Mouse (Mus musculus) heart, postnatal 36 days (tissue): ENCODE data around the gene Parvb. TPM values are rescaled to one million over a fixed set of nuclear protein-coding genes. Genes with fewer than 3 reads are reported as not detected.
A peak's percentile ranks its signal among the peaks of the same experiment; 100 is the strongest.

Experiments
- DNase-seq, 2 experiments: peaks; one replicate each; pipeline ENCODE4 v3.0.0; 2021 to 2022
- intact Hi-C: fragments of 180-260 bp; cut with DNase I; formaldehyde crosslinking; loops from one replicate; pipeline ENCODE4 v1.15.1; 2025
- total RNA-seq, 2 experiments: library from RNA; stranded (reverse); gene quantifications; 2 replicates each; pipeline ENCODE4 v1.2.3; 2021

Parvb gene
- total RNA-seq, 2 experiments from 2014 or later = 110 to 142 TPM

- peak; percentile 57 to 59 for DNase-seq
- intact Hi-C loops = no loop called here
These were observed 19.4 kb downstream of the Parvb start for GRCm38 (mm10) chr15:84251227-84251626.

- intact Hi-C loops = no loop called here
- DNase-seq = no peak
These were observed 20.8 kb downstream of the Parvb start for GRCm38 (mm10) chr15:84252645-84253044.

GRCm38 (mm10) chr15:84253757-84254156 is 21.9 kb downstream of the Parvb start:
- DNase-seq = peak in 1 of 2 experiments; percentile 40
- intact Hi-C loops = no loop called here

DNA sequence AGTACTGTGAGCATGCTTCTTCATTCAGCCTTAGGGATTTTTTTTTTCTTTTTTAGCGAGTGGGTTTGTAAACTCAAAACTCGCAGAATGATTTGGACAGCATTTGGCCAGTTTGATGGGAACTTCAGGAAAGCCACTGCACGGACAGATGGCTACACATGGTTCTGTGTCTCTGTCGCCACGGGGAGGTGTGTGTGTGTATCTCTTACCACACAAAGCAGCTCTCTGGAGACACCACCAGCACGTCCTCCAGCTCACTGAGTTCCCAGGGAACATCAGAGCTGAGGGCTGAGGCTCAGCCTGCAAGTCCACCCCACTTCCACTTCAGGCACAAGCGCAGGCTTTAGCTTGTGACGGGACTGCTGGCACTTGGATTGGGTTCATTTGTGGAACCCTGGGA is 22.5 kb downstream of the Parvb start:
- intact Hi-C loops = no loop called here
- DNase-seq = no peak

DNA sequence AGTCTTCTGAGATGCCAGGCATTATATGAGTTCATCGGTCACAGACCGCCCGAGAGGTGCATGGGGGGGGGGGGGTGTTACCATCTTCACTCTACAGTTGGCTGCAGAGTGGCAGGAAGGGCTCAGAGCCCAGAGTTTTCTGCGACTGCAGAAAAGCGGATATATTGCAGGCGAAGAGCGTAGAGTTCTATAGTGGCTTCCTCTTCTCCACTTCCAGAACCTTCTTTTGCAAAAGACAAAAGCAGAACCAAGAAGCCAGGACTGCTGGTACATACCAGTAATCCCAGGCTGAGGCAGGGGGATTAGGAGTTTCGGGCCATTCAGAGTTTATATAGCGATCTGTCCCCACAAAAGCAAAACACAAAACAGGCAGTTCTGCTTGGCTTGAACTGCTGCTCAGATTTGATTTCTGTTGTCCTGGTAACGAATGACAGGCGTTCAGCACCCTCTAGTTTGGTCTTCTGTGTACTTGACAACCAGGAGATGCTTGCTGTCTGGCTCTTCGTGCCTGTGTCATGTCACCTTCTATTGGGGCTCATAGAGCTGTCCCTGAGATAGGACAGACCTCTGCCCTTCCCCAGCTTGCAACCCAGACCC is 24.5 kb downstream of the Parvb start:
- no peak for DNase-seq
- intact Hi-C loops = no loop called here

GRCm38 (mm10) chr15:84256864-84257263 is 25.0 kb downstream of the Parvb start:
- DNase-seq = no peak
- intact Hi-C loops = no loop called here

- DNase-seq = no peak
- intact Hi-C loops = no loop called here
These were observed 26.9 kb downstream of the Parvb start for GRCm38 (mm10) chr15:84258602-84259355.

DNA sequence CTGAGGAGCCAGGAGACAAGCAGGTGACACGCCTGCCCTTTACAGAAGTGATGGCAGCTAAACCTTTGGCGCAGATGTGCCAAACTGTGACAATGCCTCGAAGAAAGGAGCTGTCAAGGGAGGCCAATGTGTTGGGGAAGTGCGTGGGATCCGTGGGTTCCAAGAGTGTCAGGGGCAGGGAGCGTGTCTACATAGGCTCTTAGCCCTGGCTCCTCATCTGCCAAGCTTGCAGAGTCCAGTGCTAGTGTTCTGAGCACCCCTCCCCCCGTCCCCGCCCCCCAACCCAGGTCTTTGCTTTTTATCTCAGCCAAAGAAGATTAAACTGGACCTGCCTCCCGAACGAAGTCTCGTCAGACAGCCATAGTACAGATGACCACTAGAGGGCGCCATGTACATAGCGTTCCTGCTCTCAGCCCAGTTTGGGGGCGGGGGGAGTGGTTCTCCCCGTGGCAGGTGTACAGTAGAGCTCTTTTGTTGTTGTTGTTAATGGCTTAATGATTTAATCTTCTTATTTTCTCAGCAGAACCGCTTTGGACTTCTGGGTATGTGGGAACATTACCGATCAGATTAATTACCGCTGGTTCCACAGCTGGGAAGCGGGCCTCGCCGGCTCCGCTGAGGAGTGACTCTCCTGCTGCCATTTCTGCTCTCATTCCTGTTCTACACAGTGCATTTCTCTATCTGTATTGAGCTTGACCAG is 28.4 kb downstream of the Parvb start:
- intact Hi-C loops = loop anchor here (1.0 to 5.0 kb wide), 4 partner anchors 33 to 354 kb away; no protein-coding TSS in a partner anchor
- DNase-seq = peak; percentile 67 to 75

DNA sequence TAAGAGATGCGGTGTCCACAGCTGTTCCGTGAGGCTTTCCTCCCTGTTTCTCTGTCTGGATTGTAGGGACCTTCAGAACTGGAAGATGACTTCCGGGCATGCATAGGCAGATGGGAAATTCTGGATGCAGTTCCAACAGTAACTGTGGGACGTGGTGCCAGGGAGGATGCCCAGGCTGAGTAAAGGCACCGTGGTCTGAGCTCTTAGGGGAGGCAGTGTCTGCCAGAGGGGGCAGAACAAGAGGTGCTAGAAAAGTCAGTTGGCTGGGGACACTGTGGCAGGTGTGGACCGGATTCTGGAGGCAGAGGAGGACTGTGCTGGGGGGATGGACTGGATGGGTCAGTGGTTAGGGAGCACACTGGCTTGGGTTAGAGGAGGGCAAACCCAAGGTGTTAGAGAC is 30.8 kb downstream of the Parvb start:
- intact Hi-C loops = loop anchor here (5.0 kb wide), 2 partner anchors 35 to 180 kb away; no protein-coding TSS in a partner anchor
- no peak for DNase-seq

- intact Hi-C loops = loop anchor here (5.0 kb wide), 2 partner anchors 36 to 179 kb away; no protein-coding TSS in a partner anchor
- DNase-seq = no peak
These were observed 31.7 kb downstream of the Parvb start for GRCm38 (mm10) chr15:84263573-84263972.

DNA sequence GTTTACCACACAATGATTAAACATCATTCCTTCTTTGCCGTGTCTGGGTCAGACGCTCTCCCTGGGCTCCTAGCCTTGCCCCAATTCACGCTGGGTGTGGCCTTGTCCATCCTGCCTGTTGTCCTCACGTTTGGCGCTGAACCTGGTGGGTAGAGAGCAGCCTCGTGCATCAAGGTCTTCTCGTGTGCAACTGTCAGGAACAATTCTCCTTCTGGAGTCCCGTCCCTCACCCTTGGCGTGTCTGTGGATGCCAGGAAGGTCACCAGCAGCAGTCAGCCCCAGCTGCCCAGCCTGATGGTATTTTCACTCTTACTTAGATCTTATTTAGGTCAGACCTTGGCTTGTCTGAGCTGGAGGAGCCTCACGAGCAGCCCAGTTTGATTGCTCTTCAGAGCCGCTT is 33.3 kb downstream of the Parvb start:
- DNase-seq = no peak

GRCm38 (mm10) chr15:84266290-84266689 is 34.4 kb downstream of the Parvb start:
- intact Hi-C loops = no loop called here
- DNase-seq = no peak

More for the DNA sequence above, 33.3 kb downstream of the Parvb start:
- intact Hi-C loops = no loop called here

- intact Hi-C loops = no loop called here
These were observed 35.9 kb downstream of the Parvb start for GRCm38 (mm10) chr15:84267720-84268260.

GRCm38 (mm10) chr15:84269107-84269633 is 37.3 kb downstream of the Parvb start:
- DNase-seq = no peak
- intact Hi-C loops = no loop called here

More at GRCm38 (mm10) chr15:84267720-84268260, 35.9 kb downstream of the Parvb start:
- no peak for DNase-seq

GRCm38 (mm10) chr15:84270032-84270431 is 38.2 kb downstream of the Parvb start:
- intact Hi-C loops = no loop called here

GRCm38 (mm10) chr15:84270463-84270862 is 38.6 kb downstream of the Parvb start:
- no peak for DNase-seq
- intact Hi-C loops = no loop called here

More at GRCm38 (mm10) chr15:84270032-84270431, 38.2 kb downstream of the Parvb start:
- no peak for DNase-seq

DNA sequence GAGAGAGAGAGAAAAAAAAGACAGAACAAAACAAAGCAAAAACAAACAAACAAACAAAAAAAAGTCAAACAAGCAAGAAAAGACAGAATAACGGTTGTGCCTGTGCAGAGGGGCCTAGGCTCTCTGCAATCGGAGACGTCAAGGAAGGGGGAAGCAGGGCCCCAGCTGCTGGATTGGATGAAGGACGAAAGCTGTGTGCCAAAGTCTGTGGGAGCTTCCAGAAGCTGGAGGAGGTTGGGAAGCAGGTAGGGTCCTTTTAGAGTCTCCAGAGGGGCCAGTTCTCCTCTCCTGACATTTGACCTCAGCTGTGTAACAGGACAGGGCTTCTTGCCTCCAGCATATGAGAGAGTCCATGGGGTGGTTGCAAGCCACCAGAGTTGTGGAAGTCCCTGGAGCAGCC is 44.2 kb downstream of the Parvb start:
- intact Hi-C loops = no loop called here
- DNase-seq = no peak

GRCm38 (mm10) chr15:84278091-84278490 is 46.2 kb downstream of the Parvb start:
- intact Hi-C loops = no loop called here
- DNase-seq = no peak

DNA sequence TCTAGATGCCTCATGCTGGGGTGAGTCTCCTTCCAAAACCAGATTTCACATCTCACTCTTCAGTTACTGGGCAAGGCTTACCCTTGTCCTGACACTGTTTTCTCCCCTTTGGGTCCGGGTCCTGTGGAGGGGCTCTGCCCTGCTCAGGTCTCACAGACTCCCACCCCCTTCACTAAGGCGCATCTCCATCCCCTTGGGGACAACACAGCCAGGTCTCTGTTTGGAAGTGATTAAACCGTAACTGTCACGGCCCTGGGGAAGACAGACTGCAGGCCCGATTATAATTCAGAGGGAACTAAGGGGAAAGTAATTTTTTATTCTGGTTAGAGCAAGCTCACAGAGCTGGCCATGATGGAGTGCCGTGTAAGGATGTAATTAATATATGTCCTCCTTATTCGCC is 46.8 kb downstream of the Parvb start:
- no peak for DNase-seq
- intact Hi-C loops = no loop called here

DNA sequence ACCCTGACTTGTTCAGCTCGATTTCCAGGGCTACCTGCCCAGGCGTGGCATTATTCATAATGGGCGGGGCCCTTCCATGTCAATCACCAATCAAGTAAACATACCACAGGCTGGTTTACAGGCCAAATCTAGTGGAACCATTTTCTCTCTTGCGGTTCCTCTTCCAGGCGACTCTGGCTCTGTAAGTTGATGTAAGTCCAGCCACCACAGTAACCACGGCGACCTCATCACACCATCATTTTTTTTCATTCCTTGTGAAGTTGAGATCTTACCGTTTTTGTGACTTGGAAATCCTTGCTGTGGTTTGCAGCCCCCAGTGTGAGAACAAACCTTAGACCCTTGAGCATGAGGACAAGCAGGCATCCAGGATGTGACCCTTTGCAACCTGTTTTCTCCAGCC is 48.5 kb downstream of the Parvb start:
- intact Hi-C loops = no loop called here
- no peak for DNase-seq
